Mouse (Mus musculus): ENCODE results near the gene Rnf146. TPM values are rescaled to one million over a fixed set of nuclear protein-coding genes. Genes with fewer than 3 reads are reported as not detected.

The Rnf146 gene
- 67.9 to 76.5 TPM (median 70.5 TPM) in 4 replicates for total RNA-seq (2023)

GRCm38 (mm10) chr10:29362197-29362900 is at the start of gene Rnf146:
Gene Rnf146, minus strand, starts transcription at chr10:29362442.

GRCm38 (mm10) chr10:29313064-29313638 is 49.1 kb downstream of the Rnf146 start, which contains the start of gene Echdc1:
Gene Echdc1, plus strand, starts transcription at chr10:29313166.

Other genes starting within 250 kb of the Rnf146 start
- not detected in 4 replicates for gene Soga3, start 218.6 kb downstream of the Rnf146 start, total RNA-seq (2023)
- gene Gm49353, start 163.5 kb downstream of the Rnf146 start, total RNA-seq (2023), result not detected in 4 replicates
- not detected in 4 replicates for gene 9330159F19Rik, start 150.8 kb downstream of the Rnf146 start, total RNA-seq (2023)
- gene Echdc1, start 49.3 kb downstream of the Rnf146 start, total RNA-seq (2023), result 6.3 to 9.2 TPM (median 8.6 TPM) in 4 replicates
- not detected in 4 replicates for gene Rspo3, start 173.4 kb upstream of the Rnf146 start, total RNA-seq (2023)

All from B cell, adult 62 days (primary cell).